Mouse (Mus musculus) 3T3-L1 (cell line): ENCODE measurements around the gene Hist2h2ac.
"Not testable (repeated sequence)": the region's sequence is repeated elsewhere in the genome, so short reads cannot be mapped to it uniquely, and the experiment has no call there.

Experiments used
- DNase-seq: peaks from one replicate; pipeline ENCODE4 v3.0.0-alpha.2; 2015; ENCODE audit warnings: low read depth, low spot score

The Hist2h2ac gene

DNA sequence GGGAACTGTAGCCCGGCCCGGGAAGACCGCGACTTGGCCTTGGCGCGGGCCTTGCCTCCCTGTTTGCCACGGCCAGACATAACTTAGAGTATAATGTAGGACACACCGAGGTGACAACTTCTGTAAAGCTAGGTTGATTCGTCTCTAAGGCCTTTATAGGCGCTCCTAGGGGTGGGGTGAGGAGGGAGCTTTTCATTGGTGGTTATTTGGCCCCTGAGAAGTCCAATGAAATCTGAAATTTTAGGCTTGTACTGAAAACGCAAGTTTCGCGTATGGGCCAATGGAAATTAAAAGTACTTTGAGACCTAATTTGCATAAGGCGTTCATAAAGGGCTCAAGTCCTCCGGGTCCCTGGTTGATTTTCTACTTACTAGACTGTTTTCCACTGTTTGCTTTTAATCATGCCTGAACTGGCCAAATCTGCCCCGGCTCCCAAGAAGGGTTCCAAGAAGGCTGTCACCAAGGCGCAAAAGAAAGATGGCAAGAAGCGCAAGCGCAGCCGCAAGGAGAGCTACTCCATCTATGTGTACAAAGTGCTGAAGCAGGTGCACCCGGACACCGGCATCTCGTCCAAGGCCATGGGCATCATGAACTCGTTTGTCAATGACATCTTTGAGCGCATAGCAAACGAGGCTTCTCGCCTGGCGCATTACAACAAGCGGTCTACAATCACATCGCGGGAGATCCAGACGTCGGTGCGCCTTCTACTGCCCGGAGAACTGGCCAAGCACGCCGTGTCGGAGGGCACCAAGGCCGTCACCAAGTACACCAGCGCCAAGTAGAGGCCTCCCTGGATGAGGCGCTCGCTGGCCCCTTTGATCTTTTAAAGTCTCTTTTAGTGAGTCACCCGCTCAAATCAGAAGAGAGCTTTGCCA is at the start of gene Hist2h2ac, which contains the start of gene Hist2h2be:
TSS of gene Hist2h2ac (minus strand) at position 116 of the 875 bp plus-strand sequence.
TSS of gene Hist2h2be (plus strand) at position 355 of the 875 bp plus-strand sequence.
- DNase-seq, result peak; percentile 97

DNA sequence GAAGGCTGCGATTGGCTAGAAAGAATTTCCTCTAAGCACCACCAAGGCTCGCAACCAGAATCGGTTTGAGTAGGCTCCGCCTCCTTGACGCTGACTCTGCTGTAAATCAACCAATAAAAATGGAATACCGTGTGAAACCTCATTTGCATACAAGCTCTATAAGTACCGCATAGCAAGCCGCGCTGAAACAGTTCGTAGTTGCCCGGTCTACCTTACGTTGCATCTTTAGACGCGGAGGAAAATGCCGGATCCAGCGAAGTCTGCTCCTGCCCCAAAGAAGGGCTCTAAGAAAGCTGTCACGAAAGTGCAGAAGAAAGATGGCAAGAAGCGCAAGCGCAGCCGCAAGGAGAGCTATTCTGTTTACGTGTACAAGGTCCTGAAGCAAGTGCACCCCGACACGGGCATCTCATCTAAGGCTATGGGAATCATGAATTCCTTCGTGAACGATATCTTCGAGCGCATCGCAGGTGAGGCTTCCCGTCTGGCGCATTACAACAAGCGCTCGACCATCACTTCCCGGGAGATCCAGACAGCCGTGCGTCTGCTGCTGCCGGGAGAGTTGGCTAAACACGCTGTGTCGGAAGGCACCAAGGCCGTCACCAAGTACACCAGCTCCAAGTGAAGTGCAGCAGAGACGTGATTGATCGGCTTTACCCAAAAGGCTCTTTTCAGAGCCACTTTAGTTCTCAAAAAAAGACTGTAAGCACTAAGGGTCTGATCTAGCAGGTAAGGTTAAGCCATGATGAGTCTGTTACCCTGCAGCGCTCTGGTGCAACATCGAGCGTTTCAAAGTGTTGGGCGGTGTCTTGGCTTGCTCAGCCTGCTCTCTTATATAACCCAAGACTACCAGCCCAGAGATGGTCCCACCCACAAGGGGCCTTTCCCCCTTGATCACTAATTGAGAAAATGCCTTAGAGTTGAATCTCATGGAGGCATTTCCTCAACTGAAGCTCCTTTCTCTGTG is 49.1 kb upstream of the Hist2h2ac start, which contains the start of gene Hist2h2bb:
TSS of gene Hist2h2bb (plus strand) at position 242 of the 964 bp plus-strand sequence.
- peak; percentile 99 for DNase-seq

DNA sequence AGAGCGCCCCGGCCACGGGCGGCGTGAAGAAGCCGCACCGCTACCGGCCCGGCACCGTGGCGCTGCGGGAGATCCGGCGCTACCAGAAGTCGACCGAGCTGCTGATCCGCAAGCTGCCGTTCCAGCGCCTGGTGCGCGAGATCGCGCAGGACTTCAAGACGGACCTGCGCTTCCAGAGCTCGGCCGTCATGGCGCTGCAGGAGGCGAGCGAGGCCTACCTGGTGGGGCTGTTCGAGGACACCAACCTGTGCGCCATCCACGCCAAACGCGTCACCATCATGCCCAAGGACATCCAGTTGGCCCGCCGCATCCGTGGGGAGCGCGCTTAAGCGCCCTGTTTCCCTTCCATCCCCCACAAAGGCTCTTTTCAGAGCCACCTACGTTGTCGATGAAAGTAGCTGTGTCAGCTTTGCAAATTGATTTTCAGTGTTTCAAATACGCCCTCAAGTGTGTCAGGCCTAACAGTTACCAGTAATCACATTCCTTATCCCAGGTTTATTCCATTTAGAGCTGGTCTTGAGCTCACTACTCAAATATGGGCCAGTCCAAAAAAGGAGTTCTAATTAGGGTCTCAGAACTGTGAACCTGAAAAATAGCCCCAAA is 48.2 kb upstream of the Hist2h2ac start:
- not testable (repeated sequence) for DNase-seq

DNA sequence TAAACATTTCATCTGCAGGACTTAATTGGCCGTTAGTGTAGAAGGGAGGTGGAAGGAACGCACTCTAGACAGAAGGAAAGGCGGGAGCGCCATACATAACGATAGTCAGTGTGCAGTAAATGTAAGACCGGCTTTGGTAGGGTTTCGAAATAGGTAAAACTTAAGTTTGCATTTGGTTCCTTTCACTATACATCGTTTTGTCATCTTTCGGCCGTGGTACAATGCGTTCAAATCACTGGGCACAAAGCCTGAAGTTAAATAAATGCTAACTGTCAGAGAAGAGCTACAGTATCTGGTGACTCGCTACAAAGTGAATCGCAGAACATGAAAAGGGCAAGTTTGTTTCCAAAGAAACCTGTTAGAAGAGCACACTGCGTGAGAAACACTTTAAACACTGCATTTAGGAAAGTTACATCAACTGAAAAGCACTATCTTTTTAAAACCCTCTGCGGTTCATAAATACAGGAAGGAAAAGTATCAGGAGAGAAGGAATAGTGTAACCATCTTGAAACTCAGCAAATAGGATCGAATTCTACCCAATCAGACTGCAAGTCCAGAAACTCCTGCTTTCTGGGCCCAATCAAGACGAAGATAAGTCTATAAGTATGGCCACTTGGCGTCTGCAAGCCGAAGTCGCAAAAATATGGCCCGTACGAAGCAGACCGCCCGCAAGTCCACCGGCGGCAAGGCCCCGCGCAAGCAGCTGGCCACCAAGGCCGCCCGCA is 47.5 kb upstream of the Hist2h2ac start, which contains the start of gene Hist2h3b:
TSS of gene Hist2h3b (plus strand) at position 604 of the 725 bp plus-strand sequence.
- peak; percentile 92 for DNase-seq

DNA sequence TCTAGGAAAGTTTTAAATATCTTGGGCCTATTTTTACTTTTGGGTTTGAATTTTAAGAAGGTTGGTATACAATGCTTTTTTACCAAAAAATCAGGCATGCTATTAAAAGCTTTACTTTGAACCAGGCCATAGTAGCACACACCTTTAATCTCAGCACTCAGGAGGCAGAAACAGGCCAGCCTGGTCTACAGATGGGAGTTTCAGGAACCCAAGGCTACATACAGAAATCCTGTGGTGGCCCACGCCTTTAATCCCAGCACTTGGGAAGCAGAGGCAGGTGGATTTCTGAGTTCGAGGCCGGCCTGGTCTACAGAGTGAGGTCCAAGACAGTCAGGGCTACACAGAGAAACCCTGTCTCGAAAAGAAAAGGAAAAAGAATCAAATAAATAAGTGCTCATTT is 46.9 kb upstream of the Hist2h2ac start:
- no peak for DNase-seq

DNA sequence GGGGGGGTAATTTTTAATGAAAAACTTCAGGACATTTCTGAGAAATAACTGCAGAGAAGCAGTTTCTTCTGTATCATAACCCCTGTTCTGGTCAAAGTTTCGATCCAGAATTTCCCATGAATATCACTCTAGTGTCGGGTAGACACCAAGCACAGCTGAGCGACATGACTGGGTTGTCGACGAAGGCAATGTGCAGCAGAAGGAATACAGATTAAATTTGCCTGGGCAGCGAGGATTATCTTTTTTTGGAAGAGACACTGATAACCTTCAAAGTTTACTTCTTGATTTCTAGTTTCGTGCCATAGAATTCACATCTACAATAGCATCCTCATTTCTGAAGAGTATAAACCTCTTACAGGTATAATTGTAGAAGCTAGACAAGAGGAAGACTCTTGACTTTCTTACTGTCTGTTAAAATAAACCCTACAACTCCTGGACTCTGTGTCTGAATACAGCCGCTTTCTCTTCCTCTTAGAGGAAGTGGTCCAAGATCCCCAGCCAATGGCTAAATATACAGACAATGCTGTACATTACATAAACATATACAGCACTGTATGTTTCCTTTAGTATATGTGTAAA is 45.5 kb upstream of the Hist2h2ac start:
- no peak for DNase-seq

- DNase-seq, result peak; percentile 47
These were observed 43.8 kb upstream of the Hist2h2ac start for GRCm38 (mm10) chr3:96264404-96264949.

- peak; percentile 77 for DNase-seq
These were observed 43.1 kb upstream of the Hist2h2ac start for GRCm38 (mm10) chr3:96263558-96264403.

GRCm38 (mm10) chr3:96262979-96263550 is 42.4 kb upstream of the Hist2h2ac start, which contains the start of gene Hist2h4:
Hist2h4 (minus strand) TSS chr3:96263311.
- DNase-seq, result peak; percentile 99

GRCm38 (mm10) chr3:96262216-96262875 is 41.7 kb upstream of the Hist2h2ac start:
- peak; percentile 97 for DNase-seq

DNA sequence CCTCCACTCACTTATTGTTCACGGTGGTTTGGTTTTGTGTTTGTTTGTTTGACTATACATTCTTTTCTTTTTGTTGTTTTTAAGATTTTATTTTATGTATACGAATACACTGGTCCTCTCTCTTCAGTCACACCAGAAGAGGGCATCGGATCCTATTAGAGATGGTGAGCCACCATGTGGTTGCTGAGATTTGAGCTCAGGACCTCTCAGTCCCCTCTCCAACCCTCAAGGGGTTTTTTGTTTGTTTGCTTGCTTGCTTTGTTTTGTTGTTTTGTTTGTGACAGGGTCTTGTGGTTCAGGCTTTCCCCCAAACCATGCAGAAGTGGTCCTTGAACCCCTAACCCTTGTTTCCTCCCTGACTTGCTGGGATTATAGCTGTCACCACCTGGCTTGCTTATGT is 40.9 kb upstream of the Hist2h2ac start:
- DNase-seq, result peak; percentile 58

DNA sequence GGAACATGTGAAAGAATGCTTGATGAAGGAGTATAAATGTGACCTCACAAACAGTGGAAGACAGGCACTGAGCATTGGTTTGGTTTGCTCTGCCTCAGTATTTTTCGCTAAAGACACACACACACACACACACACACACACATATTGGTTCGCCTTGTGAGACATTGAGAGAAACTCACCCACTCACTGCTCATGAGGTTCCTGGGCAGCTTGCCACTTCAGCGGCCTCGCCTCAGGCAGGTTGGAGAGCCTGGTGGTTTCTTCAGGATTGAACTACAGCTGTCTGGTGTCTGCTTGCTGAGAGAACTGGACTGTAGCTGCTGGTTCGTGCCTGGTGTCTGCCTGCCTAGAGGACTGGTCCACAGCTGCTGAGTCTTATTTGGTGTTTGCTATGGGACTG is 39.5 kb upstream of the Hist2h2ac start:
- peak; percentile 52 for DNase-seq

GRCm38 (mm10) chr3:96257190-96257589 is 36.5 kb upstream of the Hist2h2ac start:
- DNase-seq, result no peak

DNA sequence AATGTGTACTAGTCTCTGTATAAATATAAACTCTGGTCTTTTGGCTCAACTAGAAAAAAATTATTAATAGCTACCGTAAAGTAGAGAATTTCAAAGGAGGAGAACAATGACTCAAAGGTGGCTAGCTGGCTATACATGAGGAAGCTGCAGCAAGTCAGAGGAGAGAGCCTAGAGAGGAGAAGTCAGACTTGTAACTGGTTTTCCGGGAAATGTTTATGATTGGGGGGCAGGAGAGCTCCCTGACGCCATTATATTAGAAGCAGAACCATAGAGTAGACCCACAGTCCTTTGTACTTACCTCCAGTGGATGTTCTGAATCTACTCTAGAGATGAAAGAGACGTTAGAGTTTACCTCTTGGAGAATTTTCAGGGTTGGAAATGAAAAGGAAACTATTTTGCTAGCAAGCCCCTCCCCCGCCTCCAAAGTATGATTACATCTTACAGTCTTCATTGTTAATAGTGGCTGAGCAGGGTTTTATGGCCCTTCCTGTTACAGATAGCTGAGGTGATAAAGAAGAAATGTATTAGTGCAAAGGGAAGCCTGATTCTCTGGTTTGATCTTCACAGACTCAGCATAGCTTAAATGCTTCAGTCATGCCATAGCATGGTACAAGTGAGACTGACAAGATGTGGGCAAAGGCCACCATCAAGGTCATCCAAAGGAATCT is 35.4 kb upstream of the Hist2h2ac start:
- no peak for DNase-seq

DNA sequence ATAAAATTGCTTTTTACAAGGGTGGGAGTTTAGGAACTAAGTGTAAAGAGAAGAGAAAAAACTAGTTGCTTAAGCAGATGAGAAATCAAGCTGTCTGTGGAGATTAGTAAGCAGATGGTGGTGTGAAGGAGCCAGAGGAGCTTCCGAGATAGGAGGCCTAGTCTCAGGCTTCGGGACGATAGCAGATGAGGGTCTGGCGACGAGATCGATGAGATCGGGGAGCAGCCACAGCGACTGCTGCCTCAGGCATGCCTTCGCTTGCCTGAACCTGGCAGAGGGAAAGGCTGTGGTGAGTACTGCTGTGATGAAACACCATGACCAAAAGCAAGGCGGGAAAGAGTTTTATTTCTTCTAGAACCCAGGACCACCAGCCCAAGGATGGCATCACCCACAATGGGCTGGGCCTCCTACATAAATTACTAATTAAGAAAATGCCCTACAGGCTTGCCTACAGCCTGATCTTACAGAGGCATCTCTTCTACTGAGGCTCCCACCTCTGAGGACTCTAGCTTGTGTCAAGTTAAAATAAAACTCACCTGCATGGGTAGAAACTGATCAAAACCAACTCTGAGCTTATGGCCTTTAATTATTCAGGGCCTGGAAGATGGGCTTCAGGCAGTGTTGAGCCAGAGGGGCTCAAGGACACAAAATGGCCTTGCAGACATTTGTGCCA is 34.1 kb upstream of the Hist2h2ac start:
- no peak for DNase-seq

GRCm38 (mm10) chr3:96251787-96252186 is 31.1 kb upstream of the Hist2h2ac start:
- no peak for DNase-seq

GRCm38 (mm10) chr3:96250890-96251289 is 30.2 kb upstream of the Hist2h2ac start:
- DNase-seq, result no peak
